Mouse (Mus musculus) left cerebral cortex, postnatal 10 days (tissue): ENCODE results near the gene Stap1. TPM values are rescaled to one million over a fixed set of nuclear protein-coding genes. Genes with fewer than 3 reads are reported as not detected.
A peak's percentile ranks its signal among the peaks of the same experiment; 100 is the strongest.

Experiments used
- DNase-seq, 2 experiments: peaks; one replicate each; pipeline ENCODE4 v3.0.0; 2021 to 2022; ENCODE audit warnings: low spot score in 2 of 2, mixed read lengths in 1 of 2; ENCODE audit errors: extremely low spot score in 1 of 2
- intact Hi-C: fragments of 180-260 bp; cut with DNase I; formaldehyde crosslinking; loops from one replicate; pipeline ENCODE4 v1.15.1; 2025
- total RNA-seq, 2 experiments: library from RNA; stranded (reverse); gene quantifications; 2 replicates each; pipeline ENCODE4 v1.2.3; 2021

The Stap1 gene
- not detected for total RNA-seq

DNA sequence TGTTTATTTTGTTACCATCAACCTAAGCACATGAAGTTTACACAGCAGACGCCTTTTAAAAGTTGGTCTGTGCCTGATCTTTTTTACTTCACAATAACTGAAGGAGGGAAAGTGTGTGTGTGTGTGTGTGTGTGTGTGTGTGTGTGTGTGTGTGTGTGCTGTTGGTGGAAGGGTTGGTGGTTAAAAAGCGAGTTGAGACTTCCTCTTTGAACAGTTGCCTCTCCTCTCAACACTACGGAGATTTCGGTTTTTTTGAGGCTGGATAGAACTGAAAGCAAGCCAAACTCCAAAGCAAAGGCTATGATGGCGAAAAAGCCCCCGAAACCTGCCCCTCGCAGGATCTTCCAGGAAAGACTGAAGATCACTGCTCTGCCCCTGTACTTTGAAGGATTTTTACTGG lies at the start of gene Stap1:
Gene Stap1, plus strand, starts transcription at position 209 of the 400 bp plus-strand sequence.
- intact Hi-C loops: no loop called here
- DNase-seq: no peak

DNA sequence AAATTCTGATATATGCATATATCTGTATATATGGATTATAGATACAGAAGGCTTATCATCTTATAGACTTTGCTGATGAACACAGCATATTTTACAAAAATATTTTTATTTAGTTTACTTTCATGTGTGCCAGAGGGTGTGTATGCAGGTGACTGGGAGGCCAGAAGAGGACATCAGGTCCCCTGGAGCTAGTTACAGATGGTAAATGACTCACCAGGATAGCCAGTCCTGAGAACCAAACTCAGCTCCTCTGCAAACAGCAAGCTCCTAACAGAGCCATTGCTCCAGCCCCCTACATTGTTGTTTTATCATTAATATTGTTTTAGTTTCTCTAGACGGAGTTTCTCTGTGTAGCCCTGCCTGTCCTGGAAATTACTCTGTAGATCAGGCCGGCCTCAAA lies 41.7 kb upstream of the Stap1 start:
- intact Hi-C loops: no loop called here

DNA sequence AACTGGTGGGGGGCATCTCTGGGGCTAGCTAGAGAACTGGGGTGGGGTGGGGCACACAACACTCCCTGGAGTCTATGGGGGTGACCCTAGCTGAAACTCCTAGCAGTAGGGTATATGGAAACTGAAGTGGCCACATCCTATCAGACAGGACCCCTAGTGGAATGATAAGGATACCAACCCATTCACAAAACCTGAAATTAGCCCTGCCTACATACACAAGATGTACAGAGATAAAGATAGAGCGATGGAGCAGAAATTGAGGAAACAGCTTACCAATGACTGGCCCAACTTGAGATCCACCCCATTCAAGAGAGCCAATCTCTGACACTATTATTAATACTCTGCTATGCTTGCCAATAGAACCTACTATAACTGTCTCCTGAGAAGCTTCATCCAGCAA lies 8.0 kb upstream of the Stap1 start:
- DNase-seq: no peak
- intact Hi-C loops: no loop called here

More for the DNA sequence above, 41.7 kb upstream of the Stap1 start:
- no peak for DNase-seq

DNA sequence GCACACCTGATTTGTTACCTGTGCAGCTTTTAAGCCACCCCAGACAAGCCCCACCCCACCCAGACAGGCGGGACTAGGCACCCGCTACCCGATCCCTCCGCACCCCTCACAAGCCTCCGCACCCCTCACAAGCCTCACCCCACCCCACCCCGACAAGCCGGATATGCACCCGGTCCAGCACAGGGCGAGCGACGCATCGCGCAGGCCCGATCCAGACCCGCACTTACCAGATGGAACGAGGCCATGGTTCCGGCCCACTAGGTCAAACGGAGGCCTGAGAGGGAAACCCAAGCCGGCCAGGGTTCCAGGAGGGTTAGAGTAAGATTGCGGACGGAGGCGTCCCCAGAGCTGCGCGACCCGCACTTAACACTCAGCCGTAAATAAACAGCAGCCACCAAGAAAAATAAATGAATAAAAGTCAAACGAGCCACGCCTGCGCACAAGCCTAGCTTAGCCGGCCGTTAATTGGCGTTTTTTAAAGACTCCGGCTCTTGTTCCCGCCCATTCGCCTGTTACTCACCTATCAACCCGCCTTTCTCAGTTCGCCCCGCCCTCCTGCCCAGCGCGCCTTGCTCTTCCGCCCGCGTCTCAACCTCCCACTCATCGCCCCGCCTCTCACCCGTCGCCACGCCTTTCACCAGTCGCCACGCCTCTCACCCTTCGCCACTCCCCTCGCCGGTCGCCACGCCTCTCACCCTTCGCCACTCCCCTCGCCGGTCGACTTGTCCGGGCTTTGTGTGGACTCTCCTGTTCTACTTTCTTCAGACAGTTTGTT lies 6.3 kb upstream of the Stap1 start, which contains the start of gene Cenpc1:
Gene Cenpc1, minus strand, starts transcription at position 483 of the 775 bp plus-strand sequence.
- DNase-seq: peak; percentile 94 to 99
- intact Hi-C loops: loop anchor here (5.0 kb wide), 1 partner anchor 77 kb away; no protein-coding TSS in a partner anchor

DNA sequence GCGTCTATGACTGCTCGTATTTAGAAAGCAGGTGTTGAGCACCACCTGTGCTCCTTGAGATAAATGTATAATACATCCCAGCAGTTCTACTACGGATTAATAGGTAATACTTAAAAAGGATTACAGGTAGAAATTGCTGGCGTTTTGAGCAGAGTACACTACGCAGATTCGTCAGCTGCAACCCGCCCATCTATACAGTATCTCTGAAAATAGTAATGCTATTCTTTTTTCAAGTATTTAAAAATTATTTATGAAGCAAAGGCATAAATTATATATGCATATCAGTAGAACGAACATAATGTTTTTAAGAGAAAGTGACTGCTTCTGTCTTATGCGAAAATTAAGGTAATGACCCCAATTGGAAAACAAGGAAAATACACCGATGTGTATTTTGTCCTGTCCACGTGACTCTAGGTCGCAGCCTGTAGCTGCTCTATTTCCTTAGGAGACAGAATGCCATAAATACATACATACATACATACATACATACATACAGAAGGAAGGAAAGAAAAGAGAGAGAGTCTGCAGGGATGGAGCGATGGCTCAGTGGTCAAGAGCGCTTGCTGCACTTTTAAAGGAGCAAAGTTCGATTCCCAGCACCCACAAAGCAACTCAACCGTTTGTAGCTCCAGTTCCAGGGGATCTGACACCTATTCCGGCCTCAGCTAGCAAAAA lies 5.5 kb upstream of the Stap1 start:
- intact Hi-C loops: loop anchor here (5.0 kb wide), 1 partner anchor 76 kb away; no protein-coding TSS in a partner anchor
- peak in 1 of 2 experiments; percentile 23 for DNase-seq

DNA sequence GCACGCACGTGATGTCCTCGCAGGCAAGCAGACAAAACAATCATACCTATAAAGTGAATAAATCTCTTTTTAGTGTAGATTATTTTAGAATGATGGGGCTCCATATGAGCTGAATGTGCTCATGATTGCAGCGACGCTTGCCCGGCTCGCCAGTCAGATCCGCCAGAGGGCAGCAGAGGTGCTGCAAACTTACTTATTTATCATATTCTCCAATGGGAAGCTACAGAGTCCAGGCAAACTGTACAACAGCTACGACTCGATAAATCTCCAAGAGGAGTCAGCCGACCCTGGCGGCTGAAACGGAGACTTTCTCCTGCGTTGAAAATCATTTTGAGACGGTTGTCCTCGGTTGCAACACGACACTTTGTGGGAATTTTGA lies 5.0 kb upstream of the Stap1 start:
- intact Hi-C loops: loop anchor here (5.0 kb wide), 1 partner anchor 76 kb away; no protein-coding TSS in a partner anchor

DNA sequence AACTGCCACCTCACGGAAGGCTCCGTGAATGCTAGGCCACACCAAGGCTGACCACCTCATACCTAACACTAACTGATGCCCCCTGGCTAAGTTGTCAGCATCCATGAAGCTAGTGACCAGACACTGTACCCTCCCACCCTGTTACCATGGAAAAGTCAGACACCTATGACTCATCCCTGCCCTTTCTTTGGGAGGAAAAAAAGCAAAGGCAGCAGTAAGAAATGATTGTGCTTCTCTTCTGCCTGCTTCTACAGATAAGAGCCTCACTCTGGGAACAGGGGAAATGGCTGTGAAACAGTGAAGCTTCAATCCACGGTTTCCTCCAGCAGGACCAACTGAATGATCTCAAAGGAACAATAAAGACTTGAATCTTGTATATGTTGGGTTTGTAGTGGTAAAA lies 3.1 kb upstream of the Stap1 start:
- intact Hi-C loops: loop anchor here (5.0 kb wide), 1 partner anchor 74 kb away; no protein-coding TSS in a partner anchor
- DNase-seq: no peak

More for the DNA sequence above, 5.0 kb upstream of the Stap1 start:
- peak; percentile 84 for DNase-seq

DNA sequence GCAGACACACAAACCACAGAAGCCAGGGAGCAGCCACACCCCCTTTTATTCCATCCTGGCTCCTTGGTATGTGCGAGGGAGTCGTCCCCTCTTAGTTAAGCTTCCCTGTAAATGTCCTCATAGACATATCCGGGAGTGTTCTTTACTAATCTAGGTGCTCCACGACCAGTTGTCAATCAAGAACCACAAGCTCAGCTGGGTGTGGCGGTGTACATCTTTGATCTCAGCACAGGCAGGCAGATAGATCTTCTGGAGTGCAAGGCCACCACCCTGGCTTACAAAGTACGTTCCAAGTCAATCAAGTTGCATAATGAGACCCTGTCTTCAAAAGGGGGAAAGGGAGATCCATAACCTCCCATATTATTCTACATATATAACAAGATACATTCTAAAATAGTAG lies 2.4 kb upstream of the Stap1 start:
- no peak for DNase-seq
- intact Hi-C loops: loop anchor here (5.0 kb wide), 1 partner anchor 73 kb away; no protein-coding TSS in a partner anchor

DNA sequence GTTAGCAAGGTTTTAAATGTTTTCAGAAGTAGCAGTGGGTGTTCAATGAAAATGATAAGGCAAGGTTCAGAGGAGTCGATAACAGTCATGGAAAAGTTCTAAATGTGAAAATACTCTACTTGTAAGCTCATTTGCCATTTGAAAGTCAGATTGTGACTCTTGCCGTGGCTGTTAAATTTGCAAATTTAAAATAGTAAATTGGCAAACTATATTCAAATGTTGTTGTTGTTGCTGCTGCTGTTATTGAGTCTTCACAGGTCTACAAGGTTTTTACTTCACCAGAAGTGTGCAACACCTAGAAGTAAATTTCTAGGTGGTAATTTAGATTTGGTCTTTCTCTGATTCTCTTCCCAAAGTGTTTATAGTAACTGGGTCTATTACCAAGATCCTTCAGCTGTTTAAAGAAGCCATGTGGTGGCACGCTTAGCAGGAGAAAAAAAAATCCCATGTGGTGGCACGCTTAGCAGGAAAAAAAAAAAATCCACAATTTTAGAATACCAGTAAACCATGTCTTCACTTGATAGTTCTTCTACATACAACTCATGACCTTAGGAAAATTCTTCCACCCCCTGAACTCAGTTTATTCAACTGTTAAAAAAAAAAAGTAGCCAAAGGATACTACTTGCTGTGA lies 1.3 kb downstream of the Stap1 start:
- DNase-seq: no peak
- intact Hi-C loops: no loop called here

DNA sequence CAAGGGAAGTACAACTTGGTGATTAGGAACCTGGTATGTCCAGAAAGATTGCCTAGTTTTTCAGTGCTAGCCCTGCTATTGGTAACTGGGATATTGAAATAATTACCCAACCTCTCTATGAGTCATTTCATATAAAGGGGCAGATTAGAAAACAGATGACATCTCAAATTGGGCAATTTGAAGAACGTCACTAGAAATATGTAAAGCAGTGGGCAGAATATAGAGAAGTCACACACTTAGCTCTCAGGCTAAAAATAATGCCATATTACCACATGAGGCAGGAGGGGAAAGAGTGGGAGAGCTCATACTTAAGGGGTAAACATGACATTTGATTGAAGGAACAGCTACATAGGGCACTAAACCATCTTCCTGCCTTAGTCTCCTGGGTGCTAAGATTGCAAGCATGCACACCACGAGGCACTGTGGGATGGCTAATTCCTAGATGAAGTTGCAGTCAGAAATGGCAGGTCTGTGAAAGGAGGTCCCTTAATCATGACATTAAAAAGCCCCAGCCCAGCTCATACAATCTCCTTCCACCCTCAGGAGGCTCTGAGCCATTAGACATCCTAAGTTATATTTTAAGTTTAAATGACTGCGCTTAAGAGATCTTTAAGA lies 7.3 kb downstream of the Stap1 start:
- intact Hi-C loops: no loop called here
- no peak for DNase-seq

DNA sequence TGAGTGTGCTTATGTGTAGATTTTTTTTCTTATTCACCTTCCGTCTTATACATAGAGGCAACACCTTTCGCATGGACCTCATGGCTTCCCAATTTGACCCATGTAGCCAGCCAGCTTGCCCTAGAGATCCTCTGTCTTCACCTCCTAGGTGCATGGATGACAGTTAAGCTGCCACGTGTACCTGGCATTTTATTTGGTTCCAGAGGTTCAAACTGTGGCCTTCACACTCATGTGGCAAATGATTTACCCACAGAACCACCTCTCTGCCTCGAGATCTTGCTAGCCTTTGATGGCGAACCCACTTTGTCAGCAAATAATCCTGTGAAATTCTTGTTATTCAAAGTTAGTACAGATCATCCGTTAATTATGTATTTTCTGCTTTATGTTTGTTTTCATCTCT lies 12.4 kb downstream of the Stap1 start:
- intact Hi-C loops: no loop called here

DNA sequence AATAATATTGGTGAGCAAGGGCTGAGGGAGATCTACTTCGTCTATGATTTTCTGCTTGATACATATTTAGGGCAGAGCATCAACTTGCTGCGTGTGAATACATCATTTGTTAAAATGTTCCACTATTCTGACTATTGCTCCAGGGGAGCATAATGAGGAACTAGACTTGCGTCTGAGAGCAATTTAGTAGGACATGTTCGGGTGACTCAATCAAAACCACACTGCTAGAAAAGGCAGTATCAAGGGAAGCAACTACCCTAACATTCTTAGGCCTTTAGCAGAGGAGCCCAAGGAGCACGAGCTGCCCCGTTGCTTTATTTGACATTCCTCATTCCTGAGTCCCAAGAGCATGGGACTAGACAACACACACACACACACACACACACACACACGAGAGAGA lies 13.4 kb downstream of the Stap1 start:
- DNase-seq: no peak
- intact Hi-C loops: no loop called here

More for the DNA sequence above, 12.4 kb downstream of the Stap1 start:
- DNase-seq: no peak

DNA sequence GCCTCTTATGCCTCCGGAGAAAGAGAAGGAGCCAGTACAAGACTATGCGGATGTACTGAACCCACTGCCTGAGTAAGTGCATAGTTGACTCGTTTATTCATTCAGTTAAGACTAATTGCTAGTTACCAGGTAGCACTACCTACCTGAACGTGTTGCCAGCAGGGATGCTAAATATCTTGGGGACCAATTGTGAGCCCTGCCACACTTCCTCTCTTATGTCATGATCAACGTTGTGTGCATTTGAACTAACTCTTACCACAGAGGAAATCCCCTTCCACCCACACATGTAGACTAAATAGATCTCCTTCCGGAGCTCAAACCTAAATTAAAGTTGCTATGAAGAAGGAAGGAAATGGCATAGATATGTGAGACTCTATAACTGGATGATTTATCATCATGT lies 15.2 kb downstream of the Stap1 start:
- DNase-seq: no peak
- intact Hi-C loops: no loop called here

DNA sequence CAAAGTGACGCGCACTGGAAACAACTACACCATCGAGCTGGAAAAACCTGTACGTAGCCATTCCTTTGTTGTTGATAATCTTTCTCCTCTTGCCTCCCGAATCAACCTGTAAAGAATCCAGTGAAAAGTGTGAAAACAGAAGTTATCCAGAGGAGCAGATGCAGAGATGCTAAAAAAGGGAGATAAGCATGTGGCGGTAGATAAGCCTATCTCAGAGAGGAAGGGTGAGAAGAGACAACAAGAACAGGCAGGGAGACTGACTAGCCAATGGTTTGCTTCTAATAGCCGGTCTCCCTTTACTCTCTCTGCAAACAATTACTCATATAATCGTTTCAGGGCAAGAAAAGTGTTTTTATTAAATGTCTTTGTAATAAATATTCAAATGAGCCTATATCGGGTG lies 23.2 kb downstream of the Stap1 start:
- intact Hi-C loops: no loop called here
- no peak for DNase-seq

DNA sequence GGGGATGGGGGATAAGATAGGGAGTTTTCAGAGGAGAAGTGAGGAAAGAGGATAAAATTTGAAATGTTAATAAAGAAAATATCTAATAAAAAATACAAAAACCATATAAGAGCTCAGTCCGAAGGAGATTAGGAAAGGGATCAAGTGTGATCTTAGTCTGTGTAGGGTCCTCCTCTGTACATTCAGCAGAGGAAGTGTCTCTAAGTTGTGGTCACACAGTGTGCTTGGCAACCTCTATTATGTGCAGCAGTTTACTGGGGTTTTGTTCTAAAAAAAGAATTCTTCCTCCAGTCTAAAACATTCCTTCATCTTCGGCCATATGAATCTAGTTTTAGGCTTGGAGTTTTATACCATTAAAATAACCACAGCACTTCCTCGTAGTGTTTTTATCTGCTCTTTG lies 27.4 kb downstream of the Stap1 start:
- intact Hi-C loops: no loop called here
- no peak for DNase-seq

DNA sequence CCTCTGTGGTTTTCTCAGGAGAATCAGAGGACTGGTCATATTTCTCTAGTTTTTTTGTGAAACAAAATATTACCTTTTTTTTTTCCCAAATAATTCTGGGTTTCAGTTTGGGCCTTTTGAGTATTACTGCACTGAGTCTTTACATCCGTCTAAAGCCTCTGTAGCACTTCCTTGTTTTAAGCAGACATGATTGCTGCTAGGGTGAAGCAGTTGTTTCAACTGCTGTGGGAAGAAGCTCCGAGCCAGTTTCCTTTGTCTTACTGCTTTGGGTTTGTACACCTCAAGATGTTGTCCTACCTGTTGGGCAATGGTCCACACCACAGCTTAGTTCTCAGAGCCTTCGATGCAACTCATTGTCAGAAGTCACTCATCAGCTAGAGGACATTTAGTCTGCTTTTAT lies 29.1 kb downstream of the Stap1 start:
- intact Hi-C loops: no loop called here
- no peak for DNase-seq

DNA sequence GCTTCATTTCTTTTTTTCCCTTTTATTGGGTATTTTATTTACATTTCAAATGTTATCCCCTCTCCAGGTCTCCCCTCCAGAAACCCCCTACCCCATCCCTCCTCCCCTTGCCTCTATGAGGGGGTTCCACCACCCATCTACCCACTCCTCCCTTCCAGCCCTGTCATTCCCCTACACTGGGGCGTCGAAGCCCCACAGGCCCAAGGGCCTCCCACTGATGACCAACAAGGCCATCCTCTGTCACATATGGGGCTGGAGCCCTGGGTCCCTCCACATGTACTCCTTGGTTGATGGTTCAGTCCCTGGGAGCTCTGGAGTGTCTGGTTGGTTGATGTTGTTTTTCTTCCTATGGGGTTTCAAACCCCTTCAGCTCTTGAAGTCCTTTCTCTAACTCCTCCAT lies 30.6 kb downstream of the Stap1 start:
- intact Hi-C loops: no loop called here
- no peak for DNase-seq

DNA sequence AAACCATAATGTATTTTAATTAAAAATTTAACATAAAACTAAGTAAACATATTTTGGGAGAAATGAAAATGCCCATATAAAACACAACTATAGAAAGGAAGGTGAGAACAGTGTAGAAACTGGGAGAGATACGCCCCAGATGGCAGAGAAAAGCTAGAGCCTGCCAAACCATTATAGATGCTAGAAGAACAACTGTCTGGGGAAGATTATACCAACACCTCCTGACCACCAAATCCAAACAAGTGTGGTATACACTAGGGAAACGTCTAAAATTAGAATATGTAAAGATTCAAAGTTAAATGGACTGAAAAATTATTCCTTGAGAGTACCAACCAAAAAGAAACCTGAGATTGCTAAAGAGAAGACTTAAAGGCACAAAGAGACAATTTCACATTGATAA lies 35.1 kb downstream of the Stap1 start:
- intact Hi-C loops: no loop called here
- DNase-seq: no peak

DNA sequence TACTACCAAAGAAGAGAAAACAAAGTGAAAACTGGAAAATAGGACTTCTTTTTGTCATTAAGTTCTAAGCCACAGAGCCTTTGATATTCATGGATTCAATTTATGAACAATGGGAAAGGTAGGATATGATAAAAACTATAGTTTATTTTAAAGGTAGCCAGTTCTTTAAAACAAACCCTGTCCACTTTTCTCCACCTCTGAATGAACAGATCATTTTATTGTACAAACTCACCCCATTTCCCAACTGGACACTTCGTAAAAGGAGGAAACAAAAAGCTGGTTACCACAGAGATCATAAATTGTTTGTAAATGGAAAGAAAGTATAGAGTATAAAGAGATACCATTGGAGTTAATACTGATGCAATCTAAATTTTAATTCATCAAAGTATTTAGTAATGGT lies 39.5 kb downstream of the Stap1 start:
- intact Hi-C loops: no loop called here
- no peak for DNase-seq
